In the genomic region with DNA sequence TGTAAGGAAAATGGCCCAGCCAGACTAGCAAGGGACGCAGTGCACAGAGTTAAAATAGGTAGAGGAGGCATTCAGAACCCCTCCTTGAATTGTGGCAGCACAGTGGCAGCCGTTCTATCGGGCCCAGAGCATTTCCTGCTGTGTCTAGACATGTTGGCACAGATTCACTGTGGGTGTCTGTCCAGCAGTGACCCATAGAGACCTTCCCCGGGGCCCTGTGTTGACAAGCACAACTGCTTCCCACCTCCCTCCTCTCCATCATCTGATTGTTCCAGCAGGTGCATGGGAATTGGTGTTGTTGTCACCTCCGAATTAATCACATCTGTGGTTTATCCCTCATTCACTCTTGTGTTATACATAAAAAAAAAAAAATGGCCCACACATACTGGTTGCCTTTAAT, we compare ENCODE assay signal across 19 mouse cellular contexts.
DNase-seq lines count a peak whose midpoint lies in the region; ATAC-seq and TF ChIP-seq lines count a peak whose summit lies in the region.
"Had no signal": no experiment of that assay in that cellular context is flagged by ENCODE, and none has a peak within 500 bp of the region (broad histone marks: within the 10 kb centered on the region; RNA-seq: fewer than 3 reads in every experiment).

No protein-coding gene starts in this region.

- H3K4me1 ChIP-seq in kidney, embryonic 16.5 days (ENCODE audit: insufficient read depth, low read length): no peaks in the 10 kb centered on the region
- H3K4me1 ChIP-seq: limb, embryonic 10.5 days; stomach, embryonic 15.5 days had no signal

- no peak overlapping the region for H3K4me3 ChIP-seq in kidney, embryonic 16.5 days (ENCODE audit: low read length)
- H3K4me3 ChIP-seq in layer of hippocampus, adult 2 months: no peak overlapping the region
- H3K4me3 ChIP-seq: embryonic facial prominence, embryonic 10.5 days; heart, embryonic 10.5 days; limb, embryonic 10.5 days; stomach, embryonic 15.5 days had no signal

- DNase-seq in kidney, adult 11 months: peak; percentile 4
- no peak for DNase-seq in layer of hippocampus, adult 2 months (ENCODE audit: low spot score in 2 of 2)
- no peak for DNase-seq in layer of hippocampus, postnatal 25 days (ENCODE audit: extremely low spot score in 1 of 2, low spot score in 1 of 2)
- peak; percentile 3 for DNase-seq in retina, postnatal 1 day
- no peak for DNase-seq in retina, embryonic 14.5 days (ENCODE audit: low spot score)
- DNase-seq in kidney, postnatal 36 days: peak; percentile 16 to 20
- no peak for DNase-seq in spleen, postnatal 14 days (ENCODE audit: low spot score in 2 of 2)
- DNase-seq: adrenal gland, adult 2 months; cerebellum, adult 9-10 months; gastrocnemius, postnatal 36 days; liver, postnatal 0 days; thymus, adult 18-20 months had no signal

- H3K9me3 ChIP-seq in kidney, embryonic 16.5 days (ENCODE audit: low read length): no peaks in the 10 kb centered on the region
- H3K9me3 ChIP-seq: embryonic facial prominence, embryonic 10.5 days; heart, embryonic 10.5 days; limb, embryonic 10.5 days; stomach, embryonic 15.5 days had no signal

- no peak overlapping the region for H3K4me2 ChIP-seq in kidney, embryonic 16.5 days (replicated peaks; ENCODE audit: low read depth, low read length)
- H3K4me2 ChIP-seq: hindbrain, embryonic 14.5 days; stomach, embryonic 15.5 days had no signal

- no peak overlapping the region for H3K27ac ChIP-seq in kidney, embryonic 16.5 days (ENCODE audit: low read length)
- peak overlapping the region; percentile 61 for H3K27ac ChIP-seq in layer of hippocampus, adult 2 months
- H3K27ac ChIP-seq: embryonic facial prominence, embryonic 10.5 days; heart, embryonic 10.5 days; hindbrain, embryonic 14.5 days; limb, embryonic 10.5 days; stomach, embryonic 15.5 days had no signal

- no peak overlapping the region for H3K9ac ChIP-seq in kidney, embryonic 16.5 days (replicated peaks; ENCODE audit: low read length)
- H3K9ac ChIP-seq: hindbrain, embryonic 14.5 days; liver, postnatal 0 days; stomach, embryonic 15.5 days had no signal

- no peak for TF ChIP-seq CTCF in layer of hippocampus, adult 2 months (conservative IDR thresholded peaks at IDR 0.05)

- ATAC-seq in kidney, embryonic 16.5 days (ENCODE audit: low FRiP score, low TSS enrichment): no peak
- ATAC-seq: liver, postnatal 0 days; midbrain, embryonic 16.5 days had no signal

- no peaks in the 10 kb centered on the region for H3K36me3 ChIP-seq in kidney, embryonic 16.5 days (ENCODE audit: insufficient read depth, low read length)
- H3K36me3 ChIP-seq: embryonic facial prominence, embryonic 10.5 days; heart, embryonic 10.5 days; limb, embryonic 10.5 days; stomach, embryonic 15.5 days had no signal

- WGBS in kidney, embryonic 16.5 days: 32% methylated on average over 5 of the region's 5 CpGs

- no peaks in the 10 kb centered on the region for H3K27me3 ChIP-seq in kidney, embryonic 16.5 days (ENCODE audit: insufficient read depth, low read length)
- H3K27me3 ChIP-seq: stomach, embryonic 15.5 days had no signal

Comparison
In these comparisons a context has a peak if more than half of its experiments do, and no peak if none do; other contexts are left out.
1. DNase-seq: peak in kidney, adult 11 months (single experiment), retina, postnatal 1 day (single experiment) and kidney, postnatal 36 days (2 of 2); none in layer of hippocampus, adult 2 months (0 of 2), layer of hippocampus, postnatal 25 days (0 of 2), retina, embryonic 14.5 days (single experiment) and spleen, postnatal 14 days (0 of 2).